Mouse (Mus musculus) ES-E14 (cell line): Measurements from ENCODE around the gene Fbxo6.

Experiments
- CHD2 ChIP-seq: IDR thresholded peaks from 2 replicates; pipeline ENCODE4 v1.6.1; 2014; ENCODE audit warnings: mild to moderate bottlenecking, low read depth, low read length, inconsistent platforms
- HCFC1 ChIP-seq: IDR thresholded peaks from 2 replicates; pipeline ENCODE4 v1.6.1; 2012; ENCODE audit warnings: low read length, inconsistent platforms, borderline replicate concordance; ENCODE audit not compliant: insufficient read depth
- MAFK ChIP-seq: IDR thresholded peaks from 2 replicates; pipeline ENCODE4 v1.6.1; 2014; ENCODE audit warnings: mild to moderate bottlenecking, low read depth, low read length, inconsistent platforms; ENCODE audit not compliant: insufficient read depth
- ZC3H11A ChIP-seq: IDR thresholded peaks from 2 replicates; pipeline ENCODE4 v1.6.1; 2012; ENCODE audit warnings: low read depth, mild to moderate bottlenecking, inconsistent platforms, low read length, borderline replicate concordance

DNA sequence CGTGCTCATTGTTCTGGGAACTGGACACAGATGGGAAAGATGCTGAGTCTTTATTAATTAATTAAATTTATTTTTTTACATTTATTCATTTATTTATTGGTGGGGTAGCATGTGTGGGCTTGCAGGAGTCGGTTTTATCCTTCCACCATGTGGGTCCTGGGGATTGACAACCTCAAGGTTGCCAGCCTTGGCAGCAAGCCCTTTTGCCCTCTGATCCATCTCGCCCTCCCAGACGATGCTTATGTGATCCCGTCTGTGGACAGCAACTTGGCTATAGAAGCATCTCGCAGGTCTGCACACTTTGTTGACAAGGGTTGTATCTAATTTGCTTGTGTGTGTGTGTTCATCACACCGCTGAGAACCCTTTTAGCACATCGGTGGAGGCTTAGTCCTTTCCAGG is 14.4 kb downstream of the Fbxo6 start:
- TF ChIP-seq HCFC1, result no peak
- TF ChIP-seq MAFK, result no peak
- no peak for TF ChIP-seq ZC3H11A
- no peak for TF ChIP-seq CHD2
